Mouse (Mus musculus) embryo, embryonic 10 days (tissue): Measurements from ENCODE around the gene Jmjd1c.

ENCODE experiments used
- DNase-seq: peaks from one replicate; pipeline ENCODE4 v3.0.0-alpha.2; 2015; ENCODE audit warnings: low spot score

The Jmjd1c gene

GRCm38 (mm10) chr10:67301046-67301445 lies 205.1 kb downstream of the Jmjd1c start:
- no peak for DNase-seq

GRCm38 (mm10) chr10:67302340-67302739 lies 206.4 kb downstream of the Jmjd1c start:
- DNase-seq, result no peak
